Mouse (Mus musculus) spleen, adult 2 months (tissue): Measurements from ENCODE around the gene Rraga.
A peak's percentile ranks its signal among the peaks of the same experiment; 100 is the strongest.

Experiments
- CTCF ChIP-seq: fragments of 200-500 bp; IDR thresholded peaks from 2 replicates; pipeline ENCODE4 v1.5.1; 2011; ENCODE audit warnings: mild to moderate bottlenecking, inconsistent platforms; ENCODE audit not compliant: insufficient read depth, insufficient read length, insufficient replicate concordance; ENCODE audit errors: extremely low read depth
- POLR2A ChIP-seq: fragments of 200-500 bp; IDR thresholded peaks from 2 replicates; pipeline ENCODE4 v1.6.1; 2011; ENCODE audit warnings: low read depth, low read length, inconsistent platforms

DNA sequence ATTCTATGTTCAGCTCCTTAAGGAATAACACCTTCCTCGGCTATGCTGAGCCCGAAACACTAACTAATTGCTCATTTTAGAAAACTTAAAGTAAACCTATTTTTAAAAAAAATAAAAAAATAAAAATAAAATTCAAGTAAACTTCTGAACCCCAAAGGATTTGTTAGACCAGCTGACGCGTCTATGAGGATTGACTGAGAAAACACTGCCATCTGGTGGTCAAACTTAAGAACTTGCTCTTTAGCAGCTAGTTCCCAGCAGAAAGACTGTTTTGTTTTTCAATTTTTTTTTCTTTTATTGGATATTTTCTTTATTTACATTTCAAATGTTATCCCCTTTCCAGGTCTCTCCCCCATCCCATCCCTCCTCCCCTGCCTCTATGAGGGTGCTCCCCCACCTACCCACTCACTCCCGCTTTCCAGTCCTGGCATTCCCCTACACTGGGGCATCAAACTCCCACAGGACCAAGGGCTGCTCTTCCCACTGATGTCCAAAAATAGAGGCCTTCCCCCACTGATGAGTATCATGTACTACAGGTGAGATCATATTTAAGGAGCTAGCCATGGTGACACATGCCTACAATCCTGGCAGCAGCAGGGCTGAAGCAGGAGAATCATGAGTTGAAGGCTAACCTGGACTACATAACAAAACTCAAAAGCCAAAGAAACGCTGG is 20.3 kb upstream of the Rraga start:
- TF ChIP-seq CTCF (0 out of 2 replicates have a peak, but pooled peaks have one; percentile 20), POLR2A (no peak)
